In the genomic region with DNA sequence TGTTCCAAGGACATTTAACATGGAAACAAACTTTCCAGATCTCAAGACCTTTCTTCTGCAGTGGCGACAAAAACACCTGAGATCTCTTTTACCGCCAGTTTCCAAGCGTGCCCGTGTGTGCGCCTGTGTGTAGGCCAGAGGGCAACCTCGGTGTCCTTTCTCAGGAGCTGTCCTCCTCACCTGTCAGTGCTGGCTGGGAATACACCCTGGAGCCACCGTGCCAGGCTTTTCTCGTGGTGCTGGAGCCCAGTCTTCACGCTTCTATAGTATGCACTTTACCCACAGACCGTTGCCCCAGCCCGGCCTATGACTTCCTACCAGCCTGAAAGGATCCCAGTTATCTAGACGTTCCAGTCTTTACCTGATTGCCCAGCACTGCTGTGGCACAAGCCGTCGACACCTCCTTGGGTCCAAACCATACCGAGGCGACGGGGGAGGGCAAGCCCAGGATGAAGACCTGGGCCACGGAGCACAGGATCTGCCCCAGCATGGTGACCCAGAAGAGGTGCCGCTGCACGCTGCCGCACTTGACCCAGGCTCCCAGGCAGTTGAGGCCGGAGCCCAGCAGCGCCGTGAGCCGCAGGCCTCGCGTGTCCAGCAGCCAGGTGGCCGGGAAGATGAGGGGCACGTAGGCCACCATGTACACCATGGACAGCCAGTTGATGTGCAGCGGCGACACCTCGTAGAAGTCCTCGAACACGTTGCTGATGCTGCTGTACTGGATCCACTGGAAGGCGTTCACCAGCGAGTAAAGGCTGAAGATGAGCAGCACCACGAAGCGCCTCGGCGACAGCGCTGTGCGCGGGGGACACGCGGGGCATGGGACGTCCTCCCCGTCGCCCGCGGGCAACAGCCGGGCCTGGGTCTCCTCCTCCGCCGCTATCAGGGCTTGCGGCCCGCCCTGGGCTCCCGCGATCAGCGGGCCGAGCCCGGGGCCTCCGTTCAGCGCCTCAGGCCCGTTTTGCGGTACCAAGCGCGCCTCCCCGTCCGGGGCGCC, we compare ENCODE assay signal across 8 mouse cellular contexts. TPM values are rescaled to one million over a fixed set of nuclear protein-coding genes. Genes with fewer than 3 reads are reported as not detected.
DNase-seq lines count a peak whose midpoint lies in the region; ATAC-seq lines count a peak whose summit lies in the region.

No protein-coding gene starts in this region.

- peak overlapping the region; percentile 99 for H3K4me2 ChIP-seq in forebrain, embryonic 13.5 days
- H3K4me2 ChIP-seq in hindbrain, embryonic 14.5 days (replicated peaks) = peak overlapping the region; percentile 99

- peak overlapping the region; percentile 79 for H3K4me3 ChIP-seq in forebrain, embryonic 13.5 days
- H3K4me3 ChIP-seq in hindbrain, embryonic 14.5 days (replicated peaks; ENCODE audit: low read length) = peak overlapping the region; percentile 75

- H3K9ac ChIP-seq in forebrain, embryonic 13.5 days = peak overlapping the region; percentile 90
- H3K9ac ChIP-seq in hindbrain, embryonic 14.5 days = peak overlapping the region; percentile 90

- peak overlapping the region; percentile 87 for H3K27ac ChIP-seq in forebrain, embryonic 13.5 days
- H3K27ac ChIP-seq in hindbrain, embryonic 14.5 days = peak overlapping the region; percentile 80

- under 1% methylated on average over 68 of the region's 69 CpGs for WGBS in forebrain, embryonic 13.5 days
- WGBS in hindbrain, embryonic 14.5 days = 2% methylated on average over 69 of the region's 69 CpGs

- DNase-seq in ovary, postnatal 14 days (ENCODE audit: low spot score) = peak; percentile 13
- DNase-seq in ovary, adult 18-20 months (ENCODE audit: low spot score) = no peak
- peak; percentile 61 for DNase-seq in brain, adult 2 months (ENCODE audit: low read depth, low spot score)
- no peak for DNase-seq in hindbrain, embryonic 14.5 days (ENCODE audit: low spot score)
- peak; percentile 9 to 49 for DNase-seq in left cerebral cortex, postnatal 36 days (ENCODE audit: low spot score in 2 of 2)
- peak; percentile 13 to 17 for DNase-seq in urinary bladder, postnatal 36 days (ENCODE audit: low spot score in 2 of 2)

- H3K4me1 ChIP-seq in forebrain, embryonic 13.5 days = peaks cover 20% of the 10 kb centered on the region
- peaks cover 20% of the 10 kb centered on the region for H3K4me1 ChIP-seq in hindbrain, embryonic 14.5 days (replicated peaks; ENCODE audit: control insufficient read depth, insufficient read depth, low read length)

- H3K36me3 ChIP-seq in forebrain, embryonic 13.5 days (ENCODE audit: poor library complexity, severe bottlenecking) = peaks cover 8% of the 10 kb centered on the region; the same call in 1 of the 2 replicates
- peaks cover 8% of the 10 kb centered on the region; the same call in 1 of the 2 replicates for H3K36me3 ChIP-seq in hindbrain, embryonic 14.5 days (replicated peaks; ENCODE audit: control insufficient read depth, insufficient read depth)

- H3K9me3 ChIP-seq in forebrain, embryonic 13.5 days (replicated peaks) = no peaks in the 10 kb centered on the region
- no peaks in the 10 kb centered on the region for H3K9me3 ChIP-seq in hindbrain, embryonic 14.5 days (ENCODE audit: control insufficient read depth, low read length)

- ATAC-seq in forebrain, embryonic 13.5 days = no peak; the same call in none of the 2 replicates
- ATAC-seq in hindbrain, embryonic 14.5 days (ENCODE audit: low FRiP score) = 0 out of 2 replicates have a peak, but pooled peaks have one; percentile 2
- ATAC-seq in megakaryocyte-erythroid progenitor cell, adult 5-6 weeks (replicated peaks; ENCODE audit: low FRiP score, low TSS enrichment, poor library complexity, severe bottlenecking) = peak; percentile 47

- intact Hi-C loops in left cerebral cortex, postnatal 36 days (cut with DNase I) = loop anchor here (5.0 kb wide), 1 partner anchor 98 kb away; a partner anchor contains a TSS

- no peaks in the 10 kb centered on the region for H3K27me3 ChIP-seq in forebrain, embryonic 13.5 days
- no peaks in the 10 kb centered on the region for H3K27me3 ChIP-seq in hindbrain, embryonic 14.5 days (ENCODE audit: control insufficient read depth, insufficient read depth, low read length)

RNA-seq across cellular contexts. Expression of a gene that starts 0.6 kb away (rescaled TPM):
- 6.4 and 8.0 TPM in 2 replicates for polyA plus RNA-seq in forebrain, embryonic 13.5 days (2015; fragmentation: Nextera tagmentation; extraction: Ambion mirVana)
- polyA plus RNA-seq in hindbrain, embryonic 14.5 days (2014; fragmentation: Nextera tagmentation; extraction: Ambion mirVana) = 10.3 and 11.6 TPM in 2 replicates
- 10 to 100 TPM; 11.8 to 15.4 TPM for total RNA-seq in left cerebral cortex, postnatal 36 days (2021)
- 28.5 and 30.6 TPM in 2 replicates for total RNA-seq in megakaryocyte-erythroid progenitor cell, adult 5-6 weeks (2014; fragmentation: Nextera tagmentation)
- 28.2 and 30.3 TPM in 2 replicates for total RNA-seq in megakaryocyte-erythroid progenitor cell, adult 5-6 weeks (2017)

RNA-seq across cellular contexts. Expression of a gene that starts 11.1 kb away (rescaled TPM):
- not detected in 2 replicates for polyA plus RNA-seq in forebrain, embryonic 13.5 days (2015; fragmentation: Nextera tagmentation; extraction: Ambion mirVana)
- not detected in 2 replicates for polyA plus RNA-seq in hindbrain, embryonic 14.5 days (2014; fragmentation: Nextera tagmentation; extraction: Ambion mirVana)
- total RNA-seq in left cerebral cortex, postnatal 36 days (2021) = not detected
- total RNA-seq in megakaryocyte-erythroid progenitor cell, adult 5-6 weeks (2014; fragmentation: Nextera tagmentation) = not detected in 2 replicates
- not detected in 2 replicates for total RNA-seq in megakaryocyte-erythroid progenitor cell, adult 5-6 weeks (2017)

RNA-seq across cellular contexts. Expression of a gene that starts 37.4 kb away (rescaled TPM):
- 10.5 and 12.5 TPM in 2 replicates for polyA plus RNA-seq in forebrain, embryonic 13.5 days (2015; fragmentation: Nextera tagmentation; extraction: Ambion mirVana)
- 13.1 and 14.9 TPM in 2 replicates for polyA plus RNA-seq in hindbrain, embryonic 14.5 days (2014; fragmentation: Nextera tagmentation; extraction: Ambion mirVana)
- total RNA-seq in left cerebral cortex, postnatal 36 days (2021) = 10 to 100 TPM; 19.1 to 35.6 TPM
- total RNA-seq in megakaryocyte-erythroid progenitor cell, adult 5-6 weeks (2014; fragmentation: Nextera tagmentation) = 20.1 and 23.3 TPM in 2 replicates
- total RNA-seq in megakaryocyte-erythroid progenitor cell, adult 5-6 weeks (2017) = 23.3 and 33.6 TPM in 2 replicates

RNA-seq across cellular contexts. Expression of a gene that starts 37.5 kb away (rescaled TPM):
- 19.7 and 20.8 TPM in 2 replicates for polyA plus RNA-seq in forebrain, embryonic 13.5 days (2015; fragmentation: Nextera tagmentation; extraction: Ambion mirVana)
- polyA plus RNA-seq in hindbrain, embryonic 14.5 days (2014; fragmentation: Nextera tagmentation; extraction: Ambion mirVana) = 3.6 and 5.0 TPM in 2 replicates
- total RNA-seq in left cerebral cortex, postnatal 36 days (2021) = under 1 TPM; 0.52 to 0.96 TPM
- total RNA-seq in megakaryocyte-erythroid progenitor cell, adult 5-6 weeks (2014; fragmentation: Nextera tagmentation) = 17.2 and 20.8 TPM in 2 replicates
- total RNA-seq in megakaryocyte-erythroid progenitor cell, adult 5-6 weeks (2017) = 14.8 and 18.4 TPM in 2 replicates

RNA-seq across cellular contexts. Expression of a gene that starts 46.2 kb away (rescaled TPM):
- polyA plus RNA-seq in forebrain, embryonic 13.5 days (2015; fragmentation: Nextera tagmentation; extraction: Ambion mirVana) = 57.6 and 62.6 TPM in 2 replicates
- 102 and 109 TPM in 2 replicates for polyA plus RNA-seq in hindbrain, embryonic 14.5 days (2014; fragmentation: Nextera tagmentation; extraction: Ambion mirVana)
- 1 to 10 TPM; 2.0 to 2.1 TPM for total RNA-seq in left cerebral cortex, postnatal 36 days (2021)
- not detected in 2 replicates for total RNA-seq in megakaryocyte-erythroid progenitor cell, adult 5-6 weeks (2014; fragmentation: Nextera tagmentation)
- total RNA-seq in megakaryocyte-erythroid progenitor cell, adult 5-6 weeks (2017) = not detected in 2 replicates

Comparison
In these comparisons a context has a peak if more than half of its experiments do, and no peak if none do; other contexts are left out.
1. DNase-seq: peak in ovary, postnatal 14 days (single experiment), brain, adult 2 months (single experiment), left cerebral cortex, postnatal 36 days (2 of 2) and urinary bladder, postnatal 36 days (2 of 2); none in ovary, adult 18-20 months (single experiment) and hindbrain, embryonic 14.5 days (single experiment).